Mouse (Mus musculus): ENCODE results near the gene Cenpq. TPM values are rescaled to one million over a fixed set of nuclear protein-coding genes. Genes with fewer than 3 reads are reported as not detected.

The Cenpq gene
- total RNA-seq, 2 experiments from 2014 or later = 12.4 to 12.5 TPM

Other genes with a start within 250 kb of the Cenpq start
- gene Esp1, start 207.9 kb downstream of the Cenpq start, total RNA-seq (2021) = not detected
- not detected for gene Crisp2, start 128.0 kb downstream of the Cenpq start, total RNA-seq (2021)
- 10 to 100 TPM in 1 of 2 experiments, 1 to 10 TPM in 1; 3.7 to 11.7 TPM for gene Rhag, start 123.9 kb downstream of the Cenpq start, total RNA-seq (2021)
- gene 9130008F23Rik, start 54.5 kb downstream of the Cenpq start, total RNA-seq (2021) = 1 to 10 TPM in 1 of 2 experiments, under 1 TPM in 1; 0.90 to 1.0 TPM
- not detected for gene Glyatl3, start 20.7 kb downstream of the Cenpq start, total RNA-seq (2021)
- gene Mut, start 362 bp downstream of the Cenpq start, total RNA-seq (2021) = 10 to 100 TPM; 87.0 to 91.3 TPM